Mouse (Mus musculus) testis, adult 2 months (tissue): Measurements from ENCODE around the gene Dmxl2.
A peak's percentile ranks its signal among the peaks of the same experiment; 100 is the strongest.

Experiments
- CTCF ChIP-seq: fragments of 200-500 bp; IDR thresholded peaks from 2 replicates; pipeline ENCODE4 v1.5.1; 2012; ENCODE audit warnings: low read depth, mild to moderate bottlenecking, inconsistent platforms, low read length, moderate library complexity; ENCODE audit not compliant: control insufficient read depth, insufficient read depth, insufficient replicate concordance
- POLR2A ChIP-seq: fragments of 200-500 bp; IDR thresholded peaks from 2 replicates; pipeline ENCODE4 v1.6.1; 2012; ENCODE audit warnings: low read depth, mild to moderate bottlenecking, inconsistent platforms, low read length, moderate library complexity; ENCODE audit not compliant: control insufficient read depth

GRCm38 (mm10) chr9:54438246-54438645, 63.2 kb downstream of the Dmxl2 start:
- TF ChIP-seq CTCF (peak; percentile 47; the same call in 1 of the 2 replicates), POLR2A (no peak)
